ENCODE assay signal across 8 mouse cellular contexts in the genomic region with DNA sequence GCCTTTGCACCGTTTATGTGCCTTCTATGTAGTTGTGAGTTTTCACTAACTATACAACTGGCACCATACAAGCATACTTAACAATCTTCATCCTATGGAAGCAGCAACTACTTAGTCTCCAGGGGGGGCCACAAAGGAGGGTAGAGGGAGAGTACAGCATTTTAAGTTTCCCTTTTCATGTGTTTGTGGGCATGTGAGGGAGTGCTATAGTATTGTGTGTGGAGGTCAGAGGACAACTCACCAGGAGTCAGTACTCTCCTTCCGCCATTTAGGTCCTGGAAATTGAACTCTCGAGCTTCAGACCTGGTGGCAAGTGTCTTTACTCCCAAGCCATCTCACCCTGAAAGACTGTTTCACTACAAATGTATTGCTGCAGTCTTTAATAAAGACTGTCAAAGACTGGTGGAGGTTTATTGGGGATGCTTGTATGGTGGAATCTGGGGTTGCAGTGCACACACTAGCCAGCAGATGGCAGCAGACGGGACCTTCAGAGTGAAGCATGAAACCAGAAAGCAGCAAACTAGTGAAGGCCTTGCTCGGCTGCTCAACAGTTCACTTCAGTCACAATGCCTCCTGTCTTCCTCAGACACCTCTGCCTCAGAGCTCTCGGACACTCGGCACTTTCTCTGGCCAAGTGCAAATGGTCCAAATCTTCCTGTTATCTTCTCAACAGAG. TPM values are rescaled to one million over a fixed set of nuclear protein-coding genes. Genes with fewer than 3 reads are reported as not detected.
DNase-seq lines count a peak whose midpoint lies in the region; ATAC-seq lines count a peak whose summit lies in the region.

No protein-coding gene starts in this region.

- H3K9ac ChIP-seq in forebrain, embryonic 11.5 days (ENCODE audit: low read length): no peak overlapping the region
- no peak overlapping the region for H3K9ac ChIP-seq in forebrain, embryonic 12.5 days

- no peak overlapping the region for H3K27ac ChIP-seq in forebrain, embryonic 11.5 days (ENCODE audit: low read depth, low read length)
- H3K27ac ChIP-seq in forebrain, embryonic 12.5 days: no peak overlapping the region

- no peak overlapping the region for H3K4me3 ChIP-seq in forebrain, embryonic 11.5 days (ENCODE audit: low read depth, low read length)
- H3K4me3 ChIP-seq in forebrain, embryonic 12.5 days (replicated peaks): no peak overlapping the region

- intact Hi-C loops in gastrocnemius, postnatal 36 days (cut with DNase I): loop anchor here (2.0 to 5.0 kb wide), 2 partner anchors 80 to 183 kb away; a partner anchor contains a TSS

- H3K4me1 ChIP-seq in forebrain, embryonic 11.5 days (replicated peaks; ENCODE audit: control insufficient read depth, insufficient read depth, low read length): no peaks in the 10 kb centered on the region
- H3K4me1 ChIP-seq in forebrain, embryonic 12.5 days: no peaks in the 10 kb centered on the region

- no peak overlapping the region for H3K4me2 ChIP-seq in forebrain, embryonic 11.5 days (ENCODE audit: low read depth, low read length, severe bottlenecking)
- no peak overlapping the region for H3K4me2 ChIP-seq in forebrain, embryonic 12.5 days

- H3K36me3 ChIP-seq in forebrain, embryonic 11.5 days (ENCODE audit: control insufficient read depth, insufficient read depth, low read length): no peaks in the 10 kb centered on the region
- H3K36me3 ChIP-seq in forebrain, embryonic 12.5 days (replicated peaks): peaks cover 3% of the 10 kb centered on the region

- H3K9me3 ChIP-seq in forebrain, embryonic 11.5 days (ENCODE audit: control insufficient read depth, low read length): no peaks in the 10 kb centered on the region
- H3K9me3 ChIP-seq in forebrain, embryonic 12.5 days: no peaks in the 10 kb centered on the region

- H3K27me3 ChIP-seq in forebrain, embryonic 11.5 days (ENCODE audit: control insufficient read depth, insufficient read depth, low read length): no peaks in the 10 kb centered on the region
- H3K27me3 ChIP-seq in forebrain, embryonic 12.5 days: no peaks in the 10 kb centered on the region

- DNase-seq in forebrain, embryonic 11.5 days (ENCODE audit: low spot score): peak; percentile 87
- DNase-seq in ZHBTc4 (ENCODE audit: low read depth, low spot score): peak; percentile 84
- peak; percentile 41 to 55 for DNase-seq in gastrocnemius, postnatal 36 days
- peak; percentile 37 for DNase-seq in layer of hippocampus, adult 9-11 months
- DNase-seq in lung, postnatal 36 days: peak; percentile 77
- peak; percentile 61 for DNase-seq in skeletal muscle tissue, adult 2 months (ENCODE audit: low read depth, low spot score)

- 31% methylated on average over 7 of the region's 7 CpGs for WGBS in forebrain, embryonic 11.5 days
- WGBS in forebrain, embryonic 12.5 days: 23% methylated on average over 7 of the region's 7 CpGs

- ATAC-seq in forebrain, embryonic 11.5 days (replicated peaks; ENCODE audit: low FRiP score): no peak
- ATAC-seq in forebrain, embryonic 12.5 days (ENCODE audit: low FRiP score): no peak
- ATAC-seq in common myeloid progenitor, adult 5-6 weeks (replicated peaks; ENCODE audit: low read depth, poor library complexity, severe bottlenecking): peak; percentile 96

RNA-seq across cellular contexts. Expression of a gene that starts 10.6 kb away (rescaled TPM):
- polyA plus RNA-seq in forebrain, embryonic 11.5 days (2014; fragmentation: Nextera tagmentation; extraction: Ambion mirVana): 172 and 184 TPM in 2 replicates
- polyA plus RNA-seq in forebrain, embryonic 12.5 days (2016; fragmentation: Nextera tagmentation; extraction: Ambion mirVana): 163 and 164 TPM in 2 replicates
- total RNA-seq in common myeloid progenitor, adult 5-6 weeks (2017): 228 and 259 TPM in 2 replicates
- total RNA-seq in gastrocnemius, postnatal 36 days (2021): 10 to 100 TPM; 75.1 to 79.8 TPM

RNA-seq across cellular contexts. Expression of a gene that starts 12.9 kb away (rescaled TPM):
- 12.5 and 13.3 TPM in 2 replicates for polyA plus RNA-seq in forebrain, embryonic 11.5 days (2014; fragmentation: Nextera tagmentation; extraction: Ambion mirVana)
- polyA plus RNA-seq in forebrain, embryonic 12.5 days (2016; fragmentation: Nextera tagmentation; extraction: Ambion mirVana): 16.1 and 18.0 TPM in 2 replicates
- total RNA-seq in common myeloid progenitor, adult 5-6 weeks (2017): 4.2 and 6.9 TPM in 2 replicates
- 1 to 10 TPM; 2.2 to 2.4 TPM for total RNA-seq in gastrocnemius, postnatal 36 days (2021)

Comparison
In these comparisons a context has a peak if more than half of its experiments do, and no peak if none do; other contexts are left out.
1. DNase-seq: peak in every context shown above with its lines; median percentile 87 in forebrain, embryonic 11.5 days; 84 in ZHBTc4; 77 in lung, postnatal 36 days; 61 in skeletal muscle tissue, adult 2 months; 48 in gastrocnemius, postnatal 36 days; 37 in layer of hippocampus, adult 9-11 months.